Mouse (Mus musculus) adrenal gland, postnatal 25 days (tissue): ENCODE measurements around the gene Trem2. TPM values are rescaled to one million over a fixed set of nuclear protein-coding genes. Genes with fewer than 3 reads are reported as not detected.
A peak's percentile ranks its signal among the peaks of the same experiment; 100 is the strongest.
"Not testable (repeated sequence)": the region's sequence is repeated elsewhere in the genome, so short reads cannot be mapped to it uniquely, and the experiment has no call there.

Source experiments
- DNase-seq: peaks from one replicate; pipeline ENCODE4 v3.0.0; 2021; ENCODE audit warnings: mixed read lengths
- total RNA-seq: library from RNA; stranded (reverse); gene quantifications from 2 replicates; pipeline ENCODE4 v1.2.3, GENCODE M21; 2021

Trem2 gene
- total RNA-seq, 1 experiment from 2014 or later: 1.7 TPM

DNA sequence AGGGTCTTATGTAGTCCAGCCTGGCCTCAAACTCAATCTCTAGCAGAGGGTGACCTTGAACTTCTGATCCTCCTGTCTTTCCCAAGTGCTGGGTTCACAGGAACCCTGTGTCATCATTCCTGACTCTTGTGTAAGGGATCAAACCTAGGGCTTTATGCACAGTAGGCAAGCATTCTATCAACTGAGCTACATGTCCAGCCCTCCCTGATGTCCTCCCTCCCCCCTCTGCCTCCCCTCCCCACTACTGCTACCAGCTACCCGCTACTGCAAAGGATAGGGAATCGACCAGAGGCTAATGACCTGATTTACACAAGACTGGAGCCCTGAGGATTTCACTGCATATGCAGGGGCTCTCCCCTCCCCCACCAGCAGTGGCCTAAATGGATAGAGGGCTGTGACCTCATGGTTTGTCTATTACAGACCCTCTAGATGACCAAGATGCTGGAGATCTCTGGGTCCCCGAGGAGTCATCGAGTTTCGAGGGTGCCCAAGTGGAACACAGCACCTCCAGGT lies 4.5 kb downstream of the Trem2 start:
- no peak for DNase-seq

DNA sequence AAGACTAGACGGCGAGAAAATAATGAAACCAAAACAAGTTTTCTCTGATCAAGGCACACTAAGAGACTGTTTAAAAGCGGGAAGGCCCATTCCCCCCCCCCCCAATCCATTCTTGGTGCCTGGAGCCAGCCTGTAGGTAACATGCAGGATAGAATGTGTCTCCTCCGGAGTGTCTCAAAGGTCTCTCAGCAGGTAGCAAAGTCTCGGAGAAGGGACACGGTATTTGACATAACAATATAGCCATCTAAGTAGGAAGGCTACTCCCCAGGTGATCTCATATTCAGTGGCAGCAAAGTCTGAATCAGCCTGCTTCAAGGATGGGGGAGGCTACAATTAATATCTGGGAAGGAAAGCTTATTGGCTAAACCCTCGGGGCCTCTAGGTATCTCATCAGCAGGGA lies 6.8 kb downstream of the Trem2 start:
- not testable (repeated sequence) for DNase-seq

DNA sequence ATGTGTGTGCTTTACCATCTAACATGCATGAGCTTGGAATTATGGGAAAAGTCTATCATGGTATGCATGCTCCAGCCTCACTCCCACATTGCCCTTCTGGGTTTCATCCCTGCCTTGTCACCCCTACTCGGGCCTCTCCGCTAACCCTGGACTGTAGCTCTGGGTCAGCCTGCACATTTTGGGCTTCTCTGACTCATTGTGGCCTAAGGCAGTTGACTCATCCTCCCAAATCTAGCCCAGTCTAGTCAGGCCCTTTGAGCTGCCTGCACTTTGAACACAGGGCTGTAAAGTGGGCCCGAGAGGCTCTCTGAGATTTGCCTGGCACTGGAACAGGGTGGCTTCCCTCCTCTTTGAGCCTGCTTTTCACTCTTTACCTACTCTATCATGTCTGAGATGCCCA lies 9.6 kb downstream of the Trem2 start:
- peak; percentile 18 for DNase-seq

DNA sequence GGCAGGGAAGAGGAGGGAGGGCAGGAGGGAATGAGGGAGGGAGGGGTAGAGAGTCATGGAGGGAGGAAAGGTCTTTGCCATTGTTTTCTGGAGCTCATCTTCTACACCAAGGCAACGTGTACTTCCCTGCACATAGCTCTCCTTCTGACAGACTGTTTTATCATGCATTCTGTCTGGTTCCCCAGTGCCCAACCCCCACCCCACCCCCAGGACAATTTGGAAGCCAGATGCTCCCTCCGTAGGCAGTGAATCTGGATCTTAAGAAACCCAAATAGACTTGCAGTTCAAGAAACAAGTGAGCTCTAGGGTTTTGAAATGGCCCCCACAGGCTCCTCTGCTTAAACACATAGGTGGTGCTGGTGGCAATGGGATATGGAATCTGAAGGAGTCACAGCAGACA lies 11.7 kb downstream of the Trem2 start:
- no peak for DNase-seq

DNA sequence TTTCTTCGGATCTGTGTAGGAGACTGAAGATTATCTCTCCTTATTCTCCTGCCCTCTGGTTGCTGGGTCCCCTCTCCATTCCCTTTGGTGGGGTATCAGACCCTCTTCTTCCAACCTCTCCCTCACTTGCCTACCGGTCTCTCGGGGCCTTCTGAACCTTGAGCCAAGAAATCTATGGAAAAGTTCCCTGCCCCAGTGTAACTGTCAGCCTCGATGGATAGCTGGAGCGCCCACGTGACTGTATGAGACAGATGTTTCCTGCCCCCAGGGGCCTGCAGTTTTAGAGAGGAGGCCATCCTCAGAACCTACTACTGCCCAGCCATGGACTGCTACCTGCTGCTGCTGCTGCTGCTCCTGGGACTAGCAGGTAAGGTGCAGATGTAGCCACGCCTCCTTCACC lies 13.4 kb downstream of the Trem2 start, which contains the start of gene Treml1:
Gene Treml1, plus strand, starts transcription at position 301 of the 400 bp plus-strand sequence.
- no peak for DNase-seq

DNA sequence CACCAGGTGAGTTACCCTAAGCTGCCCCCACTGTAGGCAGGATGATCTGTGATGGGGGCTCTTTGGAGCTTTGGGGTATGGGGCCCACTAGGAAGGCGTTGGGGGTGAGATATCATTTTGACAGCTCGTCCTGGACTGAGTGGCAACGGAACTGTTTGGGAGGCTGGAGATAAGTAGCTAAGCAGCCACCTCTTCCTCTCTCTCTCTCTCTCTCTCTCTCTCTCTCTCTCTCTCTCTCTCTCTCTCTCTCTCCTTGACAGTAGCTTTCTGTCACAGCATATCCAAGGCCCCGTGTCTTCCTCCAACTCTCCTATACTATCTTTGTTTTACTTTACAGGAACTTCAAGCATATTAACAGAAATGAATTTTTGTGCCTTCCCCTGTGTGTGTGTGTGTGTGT lies 14.3 kb downstream of the Trem2 start:
- DNase-seq: no peak

DNA sequence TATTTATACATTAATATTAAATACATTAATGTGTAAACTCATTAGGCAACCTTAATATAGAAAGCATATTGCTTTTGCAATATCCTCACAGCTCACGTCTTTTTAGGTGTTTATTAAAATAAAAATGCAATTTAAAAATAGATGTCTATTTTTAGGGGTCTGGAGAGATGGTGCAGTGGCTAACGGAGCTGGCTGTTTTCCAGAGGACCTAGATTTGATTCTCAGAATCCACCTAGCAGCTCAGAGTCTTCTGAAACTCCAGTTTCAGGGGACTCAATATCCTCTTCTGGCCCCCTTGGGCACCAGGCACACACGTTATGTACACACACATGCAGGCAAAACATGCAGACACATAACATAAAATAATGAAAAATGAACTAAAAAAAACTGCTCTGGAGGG lies 16.1 kb downstream of the Trem2 start:
- no peak for DNase-seq

DNA sequence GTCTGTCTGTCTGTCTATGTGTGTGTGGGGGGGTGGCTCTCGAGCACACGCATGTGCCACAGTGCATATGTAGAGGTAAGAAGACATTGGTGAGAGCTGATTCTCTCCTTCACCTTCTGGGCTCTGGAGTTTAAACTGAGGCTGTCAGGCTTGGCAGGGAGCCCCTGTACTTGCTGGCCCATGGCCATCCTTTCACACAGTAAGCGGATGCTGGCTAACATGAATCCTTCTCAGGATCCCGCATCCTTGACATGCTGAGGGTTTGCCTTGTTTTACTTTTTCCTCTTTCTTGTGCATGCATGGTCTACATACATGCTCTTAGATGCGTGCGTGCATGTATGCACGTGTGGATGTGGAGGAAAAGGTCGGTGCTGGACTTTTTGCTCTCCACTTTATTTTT lies 16.8 kb downstream of the Trem2 start:
- DNase-seq: peak; percentile 43

DNA sequence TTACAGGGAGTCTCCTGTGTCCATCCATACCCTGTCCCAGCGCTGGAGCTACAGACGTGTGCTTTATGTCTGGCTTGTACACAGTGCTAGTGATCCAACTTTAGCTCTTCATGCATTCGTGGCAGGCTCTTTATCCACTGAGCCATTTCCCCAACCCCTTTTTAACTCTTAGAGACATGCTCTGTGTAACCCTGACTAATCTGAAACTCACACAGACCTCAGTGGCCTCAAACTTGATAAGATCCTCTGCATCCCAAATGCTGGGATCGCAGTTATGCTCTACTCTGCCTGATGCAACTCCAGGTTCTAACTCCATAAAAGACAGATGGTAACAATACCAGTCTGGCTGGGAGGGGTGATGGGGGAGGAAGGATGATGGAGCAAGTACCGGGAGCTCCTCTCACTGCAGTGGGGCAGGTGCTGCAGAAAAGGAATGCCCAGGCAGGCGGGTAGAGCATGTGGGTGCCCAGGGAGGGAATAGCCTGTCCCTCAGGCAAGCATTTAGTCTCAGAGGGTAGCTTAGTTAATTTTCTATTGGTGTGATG lies 17.3 kb downstream of the Trem2 start:
- no peak for DNase-seq

DNA sequence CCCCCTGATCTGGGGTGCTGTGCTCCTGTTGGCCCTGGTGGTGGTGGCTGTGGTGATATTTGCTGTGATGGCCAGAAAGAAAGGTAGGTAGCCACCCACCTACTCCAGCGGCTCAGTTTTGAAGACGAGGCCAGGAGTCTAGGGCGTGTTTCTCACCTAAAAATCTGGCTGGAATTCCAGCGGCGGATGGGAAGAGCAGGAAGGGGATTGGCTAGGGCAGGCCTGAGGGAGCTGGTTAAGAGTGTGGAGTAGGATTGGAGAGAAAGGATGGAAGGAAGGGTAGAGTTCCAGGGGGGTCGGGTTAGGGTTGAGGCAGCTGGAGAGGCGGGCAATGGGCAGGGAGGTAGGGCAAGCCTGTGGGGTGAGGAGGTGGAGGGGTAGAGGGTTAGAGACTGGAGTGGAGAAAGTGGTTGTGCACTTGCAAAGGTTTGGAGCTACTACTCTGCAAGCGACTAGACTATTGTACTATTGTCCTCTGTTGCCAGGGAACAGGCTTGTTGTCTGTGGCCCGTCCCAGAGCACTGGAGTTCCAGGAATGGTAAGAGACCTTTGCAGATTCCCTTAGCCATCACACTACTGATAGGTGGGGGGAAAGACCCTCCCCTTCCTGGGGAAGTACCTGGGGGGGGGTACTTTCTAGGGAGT lies 19.4 kb downstream of the Trem2 start:
- DNase-seq: no peak

DNA sequence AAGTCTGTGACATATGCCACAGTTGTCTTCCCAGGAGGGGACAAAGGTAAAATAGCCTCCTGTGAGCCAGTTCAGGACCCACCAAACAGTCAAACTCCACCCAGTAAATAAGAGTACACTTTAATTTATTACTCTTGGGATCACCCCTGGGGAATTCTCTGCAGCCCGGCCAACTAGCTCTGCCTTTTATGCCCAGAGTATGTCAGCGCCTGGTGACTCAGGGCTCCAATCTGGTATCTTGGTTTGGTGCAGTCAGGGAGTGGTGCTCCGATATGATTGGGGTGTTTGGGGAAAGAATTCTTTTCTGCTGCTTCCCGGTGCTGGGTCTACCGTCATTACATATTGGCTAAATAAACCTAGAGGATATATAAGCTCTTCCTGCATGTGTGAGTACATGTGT lies 20.6 kb downstream of the Trem2 start:
- DNase-seq: no peak

DNA sequence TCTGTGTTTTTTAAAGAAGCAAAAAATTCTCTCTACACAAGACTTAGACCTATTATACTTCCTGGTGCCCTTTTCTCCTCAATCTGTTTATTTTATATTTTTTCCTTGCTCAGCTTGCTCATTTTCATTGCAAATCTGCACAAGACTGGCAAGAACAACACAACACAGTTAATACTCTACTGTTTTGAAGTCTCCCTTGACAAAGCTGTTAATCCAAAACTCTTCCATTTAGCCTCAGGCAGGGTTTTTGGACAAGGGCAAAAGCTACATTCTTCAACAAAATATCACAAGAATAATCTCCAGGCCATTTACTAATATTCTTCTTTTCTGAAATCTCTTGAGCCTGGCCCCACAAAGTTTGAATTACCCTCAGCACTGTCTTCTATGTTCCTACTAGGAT lies 25.4 kb downstream of the Trem2 start:
- DNase-seq: no peak

DNA sequence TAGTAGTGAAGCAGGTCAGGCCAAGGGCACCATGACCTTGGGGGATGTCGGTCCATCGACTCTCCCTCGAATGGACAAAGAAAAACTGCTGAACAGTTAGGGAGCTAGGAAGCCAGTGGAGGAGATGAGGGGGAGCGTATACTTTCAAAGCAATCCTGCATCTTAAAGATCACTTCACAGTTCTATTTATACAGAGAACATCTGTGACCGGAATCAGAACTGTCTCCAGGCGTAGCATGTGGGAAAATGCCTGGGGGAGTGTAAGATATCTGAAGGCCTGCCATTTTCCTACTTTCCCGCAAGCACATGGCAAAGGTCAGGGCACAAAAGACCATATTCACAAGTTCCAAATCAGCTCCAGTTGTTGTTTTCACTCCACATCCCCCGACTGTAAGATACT lies 26.8 kb downstream of the Trem2 start:
- DNase-seq: no peak

DNA sequence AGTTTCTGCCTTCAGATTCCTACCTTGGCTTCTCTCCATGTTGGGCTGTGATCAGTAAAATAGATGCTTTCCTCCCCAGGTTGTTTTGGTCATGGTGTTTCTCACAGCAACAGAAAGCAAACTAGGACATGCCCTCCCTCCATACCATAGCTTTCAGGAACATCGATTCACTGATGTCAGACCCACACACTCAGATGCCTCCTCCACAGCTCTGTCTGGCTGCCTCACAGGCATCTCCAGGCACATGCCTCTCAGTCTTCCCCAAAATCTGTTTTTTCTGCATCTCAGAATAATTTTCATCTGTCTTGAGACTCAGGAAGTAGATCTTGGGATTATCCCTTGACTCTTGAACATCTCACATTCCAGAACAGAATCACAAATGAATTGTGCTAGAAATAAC lies 29.9 kb downstream of the Trem2 start:
- DNase-seq: no peak

DNA sequence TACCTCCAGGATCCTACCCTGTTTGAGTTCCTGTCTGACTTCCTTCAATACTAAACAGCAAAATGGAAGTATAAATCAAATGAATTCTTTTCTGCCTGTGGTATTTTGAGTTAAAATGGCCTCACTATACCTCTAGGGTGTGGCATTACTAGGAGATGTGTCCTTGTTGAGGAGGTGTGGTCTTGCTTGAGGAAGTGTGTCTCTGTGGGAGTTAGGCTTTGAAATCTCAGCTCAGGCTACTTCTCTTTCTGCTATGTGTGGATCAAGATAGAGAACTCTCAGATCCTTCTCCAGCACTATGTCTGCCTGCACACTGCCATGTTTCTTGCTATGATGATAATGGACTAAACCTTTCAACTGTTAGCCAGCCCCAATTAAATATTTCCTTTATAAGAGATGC lies 32.8 kb downstream of the Trem2 start:
- no peak for DNase-seq

DNA sequence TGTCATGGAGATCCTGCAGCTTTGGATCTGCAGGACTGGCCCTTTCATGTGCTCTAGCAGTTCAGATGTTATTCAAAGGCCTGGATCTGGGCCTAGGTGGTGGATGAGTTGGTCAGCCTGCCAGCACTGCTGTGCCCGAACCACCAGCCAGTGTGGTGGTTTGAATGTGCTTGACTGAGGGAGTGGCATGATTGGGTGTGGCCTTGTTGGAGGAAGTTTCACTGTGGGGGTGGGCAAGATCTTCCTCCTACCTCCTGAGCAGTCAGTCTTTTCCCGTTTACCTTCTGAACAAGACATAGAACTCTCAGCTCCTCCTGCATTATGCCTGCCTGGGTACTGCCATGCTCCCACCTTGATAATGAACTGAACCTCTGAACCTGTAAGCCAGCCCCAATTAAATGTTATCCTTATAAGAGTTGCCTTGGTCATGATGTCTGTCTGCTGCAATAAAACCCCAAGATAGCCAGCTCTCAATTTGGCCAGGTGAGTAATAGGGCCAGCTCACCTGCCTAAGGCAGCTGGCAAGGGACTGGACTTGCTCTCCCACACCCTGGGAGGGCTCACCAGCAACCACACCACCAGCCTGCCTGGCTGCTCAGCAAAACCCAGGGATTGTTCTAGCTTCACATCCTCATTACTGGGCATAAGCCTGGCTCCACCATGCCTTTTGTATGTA lies 39.7 kb downstream of the Trem2 start:
- no peak for DNase-seq

DNA sequence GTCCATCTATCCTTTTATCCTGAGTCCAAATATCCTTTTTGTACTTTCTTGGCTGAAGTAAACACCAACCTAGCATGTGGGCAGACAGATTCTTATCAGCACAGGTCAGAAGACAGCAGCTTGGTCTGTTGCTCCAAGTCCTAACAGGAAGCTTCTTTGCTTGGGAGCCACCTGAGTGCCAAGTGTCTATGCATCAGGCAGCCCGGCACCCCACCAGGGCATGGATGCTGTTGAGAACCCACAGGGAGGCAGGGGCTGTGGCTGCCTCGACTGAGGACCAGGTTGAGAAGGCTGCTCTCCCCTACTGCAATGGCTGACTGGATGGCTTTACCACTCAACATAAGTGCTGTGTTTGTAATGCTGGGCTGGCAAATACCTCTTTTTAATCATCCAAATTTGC lies 42.5 kb downstream of the Trem2 start:
- no peak for DNase-seq

DNA sequence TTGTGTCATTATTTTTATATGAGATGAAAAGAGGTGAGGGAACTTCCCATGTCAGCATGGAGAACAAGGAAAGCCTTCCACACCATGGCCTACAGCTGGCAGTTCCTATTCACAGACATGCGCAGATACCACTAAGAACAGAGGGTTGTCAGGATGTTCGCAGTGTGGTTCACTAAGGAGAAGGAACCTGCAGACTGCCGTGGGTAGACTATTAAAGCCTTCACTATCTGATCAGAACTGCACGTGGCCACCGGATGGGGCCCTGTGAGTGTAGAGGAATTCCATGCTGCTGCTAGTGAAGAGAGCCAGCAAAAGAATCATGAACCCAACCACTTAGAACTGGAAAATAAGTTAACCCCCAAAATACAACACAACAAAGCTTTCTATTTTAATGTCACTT lies 43.2 kb downstream of the Trem2 start:
- DNase-seq: no peak

DNA sequence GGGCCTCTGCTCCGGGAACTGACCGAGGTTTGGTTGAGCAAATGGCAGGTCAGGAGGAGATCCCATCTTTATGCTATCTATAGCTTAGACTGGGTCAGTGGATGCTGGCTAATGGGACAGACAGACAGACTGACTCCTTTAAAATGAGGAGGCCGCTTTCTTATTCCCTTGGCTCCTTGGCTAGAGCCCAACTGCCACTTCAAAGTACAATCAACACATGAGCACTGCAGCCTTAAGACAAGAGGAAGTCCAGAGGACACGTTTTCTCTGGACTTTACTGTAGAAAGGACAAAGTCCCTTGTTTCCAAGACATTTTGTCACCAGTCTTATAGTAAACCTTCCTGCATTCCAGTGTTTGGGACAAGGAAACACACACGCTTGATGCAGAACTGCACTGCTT lies 45.2 kb downstream of the Trem2 start:
- no peak for DNase-seq

DNA sequence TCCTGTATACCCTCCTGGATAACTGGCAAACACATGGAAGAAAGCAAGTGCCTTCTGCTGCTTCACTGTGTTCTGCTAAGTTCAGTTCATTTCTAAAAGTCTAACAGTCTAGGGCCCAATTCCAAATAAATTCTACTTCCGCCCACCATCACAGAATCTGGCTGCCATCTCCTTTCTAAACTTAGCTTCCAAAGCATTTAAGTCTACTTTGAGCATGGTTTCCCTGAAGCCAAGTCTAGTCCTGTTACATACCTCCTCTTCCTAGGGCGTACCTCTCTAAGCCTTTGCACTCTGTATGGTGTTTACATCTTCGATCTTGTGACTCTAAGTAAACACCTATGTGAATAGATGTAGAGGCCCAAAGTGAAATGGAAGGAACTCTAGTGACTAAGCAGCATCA lies 46.4 kb downstream of the Trem2 start:
- DNase-seq: no peak

DNA sequence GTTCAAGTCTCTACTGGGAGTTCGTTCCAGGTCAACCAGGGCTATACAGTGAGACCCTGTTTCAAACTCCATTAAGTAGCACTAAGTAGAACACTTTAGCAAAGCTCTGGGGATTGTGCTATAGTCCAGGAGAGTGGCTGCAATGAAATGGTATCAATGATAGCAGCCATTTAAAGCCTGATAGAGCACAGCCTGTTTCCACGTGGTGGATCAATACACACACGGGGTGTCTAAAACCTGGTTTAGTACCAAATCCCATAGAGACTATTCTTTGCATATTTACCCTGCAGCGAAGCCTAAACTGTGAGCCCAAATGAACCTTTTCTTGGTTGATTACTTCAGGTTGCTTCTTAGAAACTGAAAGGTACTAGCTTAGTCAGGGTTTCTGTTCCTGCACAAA lies 55.5 kb downstream of the Trem2 start:
- no peak for DNase-seq

DNA sequence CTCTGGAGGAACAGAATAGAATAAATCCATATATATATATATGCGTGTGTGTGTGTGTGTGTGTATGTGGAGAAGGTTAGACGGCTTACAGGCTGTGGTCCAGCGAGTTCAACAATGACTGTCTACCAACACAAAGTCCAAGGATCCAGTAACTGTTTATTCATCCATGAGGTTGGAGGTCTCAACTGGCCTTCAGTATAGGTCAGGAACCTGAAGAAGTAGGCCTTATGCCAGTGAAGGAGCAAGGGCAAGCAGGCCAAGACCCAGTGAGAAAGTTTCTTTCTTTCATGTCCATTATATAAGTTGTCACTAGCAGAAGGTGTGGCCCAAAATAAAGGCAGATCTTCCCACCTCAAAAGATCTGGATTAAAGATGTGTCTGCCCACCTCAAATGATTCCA lies 56.5 kb downstream of the Trem2 start:
- no peak for DNase-seq
